Mouse (Mus musculus): Measurements from ENCODE around the gene Mta2. TPM values are rescaled to one million over a fixed set of nuclear protein-coding genes. Genes with fewer than 3 reads are reported as not detected.
A peak's percentile ranks its signal among the peaks of the same experiment; 100 is the strongest.

Gene Mta2
- polyA plus RNA-seq, 1 experiment from 2014 or later: 45.7 TPM

- no peaks in the 10 kb centered on the region for H3K27me3 ChIP-seq (ENCODE audit: insufficient read depth, low read length)
- H3K27ac ChIP-seq (ENCODE audit: low read depth): peak overlapping the region; percentile 11; the same call in 1 of the 2 replicates
- no peak for TF ChIP-seq EP300 (IDR thresholded peaks at IDR 0.05; ENCODE audit: low read depth)
- TF ChIP-seq CTCF (IDR thresholded peaks at IDR 0.05; ENCODE audit: low read depth): no peak
- H3K4me3 ChIP-seq (ENCODE audit: low read depth, low read length): no peak overlapping the region
- H3K4me2 ChIP-seq (ENCODE audit: low read depth, low read length): no peak overlapping the region
- H3K4me1 ChIP-seq (ENCODE audit: insufficient read depth): peaks cover 34% of the 10 kb centered on the region
- peaks cover 24% of the 10 kb centered on the region for H3K36me3 ChIP-seq (replicated peaks; ENCODE audit: insufficient read depth, low read length)
- ATAC-seq: no peak
- DNase-seq: no peak
- H3K9ac ChIP-seq (replicated peaks): no peak overlapping the region
- H3K9me3 ChIP-seq (ENCODE audit: low read length): no peaks in the 10 kb centered on the region
- WGBS (ENCODE audit: insufficient replicate concordance): 63% methylated on average over 2 of the region's 2 CpGs
Measured at GRCm38 (mm10) chr19:8981450-8982168, 39.9 kb downstream of the Mta2 start.

GRCm38 (mm10) chr19:8982303-8983149 is 40.9 kb downstream of the Mta2 start:
- H3K27ac ChIP-seq (ENCODE audit: low read depth): peak overlapping the region; percentile 52; the same call in 1 of the 2 replicates
- peak; percentile 15; the same call in 1 of the 2 replicates for ATAC-seq
- peaks cover 34% of the 10 kb centered on the region for H3K4me1 ChIP-seq (ENCODE audit: insufficient read depth)
- no peaks in the 10 kb centered on the region for H3K27me3 ChIP-seq (ENCODE audit: insufficient read depth, low read length)
- DNase-seq: no peak
- 41% methylated on average over 5 of the region's 5 CpGs for WGBS (ENCODE audit: insufficient replicate concordance)
- no peak overlapping the region for H3K4me2 ChIP-seq (ENCODE audit: low read depth, low read length)
- TF ChIP-seq EP300 (IDR thresholded peaks at IDR 0.05; ENCODE audit: low read depth) (no peak), CTCF (IDR thresholded peaks at IDR 0.05; ENCODE audit: low read depth) (no peak)
- no peak overlapping the region for H3K9ac ChIP-seq (replicated peaks)
- H3K4me3 ChIP-seq (ENCODE audit: low read depth, low read length): no peak overlapping the region
- no peaks in the 10 kb centered on the region for H3K9me3 ChIP-seq (ENCODE audit: low read length)
- peaks cover 18% of the 10 kb centered on the region for H3K36me3 ChIP-seq (replicated peaks; ENCODE audit: insufficient read depth, low read length)

- no peak overlapping the region for H3K4me2 ChIP-seq (ENCODE audit: low read depth, low read length)
- H3K9me3 ChIP-seq (ENCODE audit: low read length): no peaks in the 10 kb centered on the region
- no peaks in the 10 kb centered on the region for H3K27me3 ChIP-seq (ENCODE audit: insufficient read depth, low read length)
- no peak overlapping the region for H3K4me3 ChIP-seq (ENCODE audit: low read depth, low read length)
- peak overlapping the region; percentile 9; the same call in 1 of the 2 replicates for H3K9ac ChIP-seq (replicated peaks)
- ATAC-seq (peak; percentile 63), DNase-seq (no peak)
- no peak for TF ChIP-seq EP300 (IDR thresholded peaks at IDR 0.05; ENCODE audit: low read depth)
- no peak for TF ChIP-seq CTCF (IDR thresholded peaks at IDR 0.05; ENCODE audit: low read depth)
- peaks cover 13% of the 10 kb centered on the region for H3K36me3 ChIP-seq (replicated peaks; ENCODE audit: insufficient read depth, low read length)
- WGBS (ENCODE audit: insufficient replicate concordance): 23% methylated on average over 4 of the region's 4 CpGs
- peaks cover 40% of the 10 kb centered on the region for H3K4me1 ChIP-seq (ENCODE audit: insufficient read depth)
- peak overlapping the region; percentile 52; the same call in 1 of the 2 replicates for H3K27ac ChIP-seq (ENCODE audit: low read depth)
Measured at GRCm38 (mm10) chr19:8983150-8983650, 41.5 kb downstream of the Mta2 start.

- WGBS (ENCODE audit: insufficient replicate concordance): 29% methylated on average over 7 of the region's 7 CpGs
- Histone ChIP-seq H3K36me3 (replicated peaks; ENCODE audit: insufficient read depth, low read length) (peaks cover 4% of the 10 kb centered on the region), H3K27ac (ENCODE audit: low read depth) (peak overlapping the region; percentile 52), H3K27me3 (ENCODE audit: insufficient read depth, low read length) (peaks cover 6% of the 10 kb centered on the region; the same call in 1 of the 2 replicates), H3K9ac (replicated peaks) (no peak overlapping the region), H3K4me1 (ENCODE audit: insufficient read depth) (peaks cover 49% of the 10 kb centered on the region), H3K4me3 (ENCODE audit: low read depth, low read length) (no peak overlapping the region), H3K4me2 (ENCODE audit: low read depth, low read length) (no peak overlapping the region), H3K9me3 (ENCODE audit: low read length) (no peaks in the 10 kb centered on the region)
- TF ChIP-seq CTCF (IDR thresholded peaks at IDR 0.05; ENCODE audit: low read depth) (no peak), EP300 (IDR thresholded peaks at IDR 0.05; ENCODE audit: low read depth) (no peak)
- DNase-seq (peak; percentile 63), ATAC-seq (peak; percentile 58)
Measured at GRCm38 (mm10) chr19:8984255-8984868, 42.7 kb downstream of the Mta2 start.

GRCm38 (mm10) chr19:8985891-8986290 is 44.2 kb downstream of the Mta2 start:
- WGBS (ENCODE audit: insufficient replicate concordance): 56% methylated on average over 5 of the region's 5 CpGs
- peaks cover 16% of the 10 kb centered on the region for H3K27me3 ChIP-seq (ENCODE audit: insufficient read depth, low read length)

More at GRCm38 (mm10) chr19:8985891-8986290, 44.2 kb downstream of the Mta2 start:
- H3K36me3 ChIP-seq (replicated peaks; ENCODE audit: insufficient read depth, low read length): no peaks in the 10 kb centered on the region
- peaks cover 58% of the 10 kb centered on the region for H3K4me1 ChIP-seq (ENCODE audit: insufficient read depth)
- no peaks in the 10 kb centered on the region for H3K9me3 ChIP-seq (ENCODE audit: low read length)
- DNase-seq: no peak
- ATAC-seq: no peak
- no peak for TF ChIP-seq CTCF (IDR thresholded peaks at IDR 0.05; ENCODE audit: low read depth)
- TF ChIP-seq EP300 (IDR thresholded peaks at IDR 0.05; ENCODE audit: low read depth): no peak
- H3K4me2 ChIP-seq (ENCODE audit: low read depth, low read length): no peak overlapping the region
- H3K27ac ChIP-seq (ENCODE audit: low read depth): no peak overlapping the region
- H3K9ac ChIP-seq (replicated peaks): no peak overlapping the region
- no peak overlapping the region for H3K4me3 ChIP-seq (ENCODE audit: low read depth, low read length)

All from liver, postnatal 0 days (tissue).